Mouse (Mus musculus) lung, adult 2 months (tissue): ENCODE results near the gene Adgrg3. TPM values are rescaled to one million over a fixed set of nuclear protein-coding genes. Genes with fewer than 3 reads are reported as not detected.
A peak's percentile ranks its signal among the peaks of the same experiment; 100 is the strongest.

Source experiments
- DNase-seq: peaks from one replicate; pipeline ENCODE4 v3.0.0; 2022
- H3K4me1 ChIP-seq: fragments of 200-500 bp; 2 replicates; pipeline ENCODE4 v1.6.1; 2011; ENCODE audit warnings: low read length; ENCODE audit not compliant: control insufficient read depth, insufficient read depth
- H3K4me3 ChIP-seq: fragments of 200-500 bp; replicated peaks from 2 replicates; pipeline ENCODE3; 2011; ENCODE audit warnings: low read depth, mild to moderate bottlenecking, control low read depth, low read length; ENCODE audit errors: extremely low read depth
- CTCF ChIP-seq: fragments of 200-500 bp; IDR thresholded peaks from 2 replicates; pipeline ENCODE4 v1.5.1; 2011; ENCODE audit warnings: mild to moderate bottlenecking, low read length, control low read depth; ENCODE audit not compliant: insufficient read depth
- POLR2A ChIP-seq: fragments of 200-500 bp; IDR thresholded peaks from 2 replicates; pipeline ENCODE4 v1.6.1; 2011; ENCODE audit warnings: low read depth, mild to moderate bottlenecking, control low read depth, low read length, borderline replicate concordance; ENCODE audit errors: extremely low read depth
- WGBS: fragments of 180-500 bp; shearing (Covaris S2); methylation state at CpG from one replicate; pipeline ENCODE4 v1.1.7; 2018; 5-methylcytosine and 5-hydroxymethylcytosine counted together
- polyA plus RNA-seq: library from polyadenylated mRNA; depleted of rRNA; stranded (reverse); fragments of >200 nt; gene quantifications from 2 replicates; pipeline ENCODE4 v1.2.3, GENCODE M21; 2012; rRNA removed

Adgrg3 gene
- 15.4 and 18.9 TPM in 2 replicates for polyA plus RNA-seq

GRCm38 (mm10) chr8:95017451-95017850 lies at the start of gene Adgrg3:
Gene Adgrg3 (plus strand): TSS chr8:95017692.
- TF ChIP-seq CTCF: no peak
- no peak for TF ChIP-seq POLR2A
- H3K4me1 ChIP-seq: no peaks in the 10 kb centered on the region
- no peak for DNase-seq
- H3K4me3 ChIP-seq: no peak within 1 kb of the TSS
- 59% methylated on average over 11 of the region's 11 CpGs for WGBS

- H3K4me1 ChIP-seq: peaks cover 2% of the 10 kb centered on the region; the same call in 1 of the 2 replicates
- DNase-seq: no peak
- TF ChIP-seq POLR2A (no peak), CTCF (no peak)
- 81% methylated on average over 9 of the region's 9 CpGs for WGBS
- no peak overlapping the region for H3K4me3 ChIP-seq
Observed at GRCm38 (mm10) chr8:94973270-94973669, 44.2 kb upstream of the Adgrg3 start.

- Histone ChIP-seq H3K4me1 (peaks cover 2% of the 10 kb centered on the region; the same call in 1 of the 2 replicates), H3K4me3 (no peak overlapping the region)
- TF ChIP-seq POLR2A (no peak), CTCF (no peak)
- no peak for DNase-seq
- 76% methylated on average over 9 of the region's 9 CpGs for WGBS
Observed at GRCm38 (mm10) chr8:94973786-94974185, 43.7 kb upstream of the Adgrg3 start.

- TF ChIP-seq POLR2A (no peak), CTCF (no peak)
- DNase-seq: no peak
- no peak within 1 kb of the TSS for H3K4me3 ChIP-seq
- 31% methylated on average over 7 of the region's 7 CpGs for WGBS
- peaks cover 2% of the 10 kb centered on the region; the same call in 1 of the 2 replicates for H3K4me1 ChIP-seq
Observed at GRCm38 (mm10) chr8:94974467-94975165, 42.9 kb upstream of the Adgrg3 start, which contains the start of gene Adgrg1. Gene Adgrg1 (plus strand): TSS chr8:94974751.

- Histone ChIP-seq H3K4me1 (peaks cover 2% of the 10 kb centered on the region; the same call in 1 of the 2 replicates), H3K4me3 (peak overlapping the region; percentile 72)
- peak; percentile 73 for DNase-seq
- 18% methylated on average over 17 of the region's 17 CpGs for WGBS
- TF ChIP-seq CTCF (no peak), POLR2A (peak; percentile 96; the same call in 1 of the 2 replicates)
Observed at GRCm38 (mm10) chr8:94976651-94977417, 40.7 kb upstream of the Adgrg3 start.

GRCm38 (mm10) chr8:94978131-94978530 lies 39.4 kb upstream of the Adgrg3 start:
- TF ChIP-seq CTCF (no peak), POLR2A (no peak)

GRCm38 (mm10) chr8:94978593-94979319 lies 38.7 kb upstream of the Adgrg3 start:
- H3K4me3 ChIP-seq: no peak overlapping the region
- H3K4me1 ChIP-seq: peaks cover 10% of the 10 kb centered on the region; the same call in 1 of the 2 replicates
- no peak for DNase-seq
- TF ChIP-seq CTCF (no peak), POLR2A (no peak)
- 57% methylated on average over 13 of the region's 13 CpGs for WGBS

More at GRCm38 (mm10) chr8:94978131-94978530, 39.4 kb upstream of the Adgrg3 start:
- 46% methylated on average over 9 of the region's 9 CpGs for WGBS
- DNase-seq: no peak
- Histone ChIP-seq H3K4me1 (peaks cover 6% of the 10 kb centered on the region; the same call in 1 of the 2 replicates), H3K4me3 (peak overlapping the region; percentile 49)

GRCm38 (mm10) chr8:94980176-94980575 lies 37.3 kb upstream of the Adgrg3 start:
- no peak for DNase-seq
- TF ChIP-seq CTCF: no peak
- Histone ChIP-seq H3K4me1 (peaks cover 17% of the 10 kb centered on the region), H3K4me3 (no peak overlapping the region)
- WGBS: 75% methylated on average over 5 of the region's 5 CpGs

- Histone ChIP-seq H3K4me1 (peaks cover 17% of the 10 kb centered on the region), H3K4me3 (no peak overlapping the region)
- no peak for DNase-seq
- 55% methylated on average over 8 of the region's 8 CpGs for WGBS
- TF ChIP-seq CTCF: no peak
- TF ChIP-seq POLR2A: no peak
Observed at GRCm38 (mm10) chr8:94980976-94981375, 36.5 kb upstream of the Adgrg3 start.
